Mouse (Mus musculus) mammary gland, adult 2 months (tissue): ENCODE results near the gene 9930022D16Rik. TPM values are rescaled to one million over a fixed set of nuclear protein-coding genes. Genes with fewer than 3 reads are reported as not detected.

Experiments
- polyA plus RNA-seq: library from polyadenylated mRNA; depleted of rRNA; stranded (reverse); fragments of >200 nt; gene quantifications from 2 replicates; pipeline ENCODE4 v1.2.3, GENCODE M21; 2012; ENCODE audit warnings: low replicate concordance; rRNA removed

Gene 9930022D16Rik
- polyA plus RNA-seq = not detected in 2 replicates

DNA sequence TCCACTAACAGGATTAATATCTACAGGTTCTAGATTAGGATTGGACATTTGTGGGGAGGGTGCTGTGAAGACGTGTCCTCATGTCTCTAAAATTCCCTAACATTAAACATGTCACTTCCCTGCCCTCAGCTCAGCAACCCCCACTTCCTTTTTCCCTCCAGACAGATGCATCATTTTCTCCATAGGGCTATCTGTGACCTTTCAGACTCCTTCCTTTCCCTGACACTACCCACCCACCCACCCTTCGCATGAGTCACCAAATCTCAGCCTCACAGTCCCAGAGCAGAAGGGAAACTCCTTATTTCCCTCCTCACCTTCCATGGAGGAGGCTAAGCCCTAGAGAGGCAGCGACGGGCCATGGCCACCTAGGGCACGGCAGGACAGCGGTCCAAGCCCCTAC is at the start of gene 9930022D16Rik:
TSS of gene 9930022D16Rik (plus strand) at position 301 of the 400 bp plus-strand sequence.

GRCm38 (mm10) chr11:109425392-109426271 is 11.9 kb downstream of the 9930022D16Rik start, which contains the start of gene Amz2:
Amz2 (plus strand) TSS chr11:109425946.

Other genes starting within 250 kb of the 9930022D16Rik start
- 0.49 and 0.68 TPM in 2 replicates for gene Rgs9, start 115.8 kb upstream of the 9930022D16Rik start, polyA plus RNA-seq
- gene Gna13, start 51.1 kb upstream of the 9930022D16Rik start, polyA plus RNA-seq = 28.3 and 38.5 TPM in 2 replicates
- gene Amz2, start 12.0 kb downstream of the 9930022D16Rik start, polyA plus RNA-seq = 27.7 and 81.3 TPM in 2 replicates
- 3.9 and 6.8 TPM in 2 replicates for gene Arsg, start 59.5 kb downstream of the 9930022D16Rik start, polyA plus RNA-seq
- gene Slc16a6, start 59.7 kb downstream of the 9930022D16Rik start, polyA plus RNA-seq = 2.3 and 2.6 TPM in 2 replicates
- gene Wipi1, start 198.1 kb downstream of the 9930022D16Rik start, polyA plus RNA-seq = 17.8 and 28.1 TPM in 2 replicates
- 82.8 and 102 TPM in 2 replicates for gene Prkar1a, start 235.5 kb downstream of the 9930022D16Rik start, polyA plus RNA-seq